Comparison of ENCODE assay signal across 16 mouse cellular contexts in genomic region chr11:81010766-81011165, GRCm38 (mm10).
DNase-seq lines count a peak whose midpoint lies in the region; ATAC-seq lines count a peak whose summit lies in the region.
"Had no signal": no experiment of that assay in that cellular context is flagged by ENCODE, and none has a peak within 500 bp of the region (broad histone marks: within the 10 kb centered on the region; RNA-seq: fewer than 3 reads in every experiment).

No protein-coding gene starts in this region.

- H3K9ac ChIP-seq in hindbrain, embryonic 13.5 days, result no peak overlapping the region
- no peak overlapping the region for H3K9ac ChIP-seq in hindbrain, embryonic 16.5 days (ENCODE audit: low read depth, low read length)
- H3K9ac ChIP-seq: forebrain, embryonic 15.5 days; heart, embryonic 13.5 days; hindbrain, embryonic 15.5 days had no signal

- H3K4me3 ChIP-seq in hindbrain, embryonic 13.5 days, result no peak overlapping the region
- no peak overlapping the region for H3K4me3 ChIP-seq in hindbrain, embryonic 16.5 days (ENCODE audit: low read length)
- H3K4me3 ChIP-seq: embryonic facial prominence, embryonic 10.5 days; forebrain, embryonic 15.5 days; heart, embryonic 13.5 days; hindbrain, embryonic 15.5 days had no signal

- peak overlapping the region; percentile 23; the same call in 1 of the 2 replicates for H3K27ac ChIP-seq in hindbrain, embryonic 13.5 days
- no peak overlapping the region for H3K27ac ChIP-seq in hindbrain, embryonic 16.5 days (ENCODE audit: low read depth, low read length)
- H3K27ac ChIP-seq: embryonic facial prominence, embryonic 10.5 days; forebrain, embryonic 15.5 days; heart, embryonic 13.5 days; hindbrain, embryonic 15.5 days had no signal

- peaks cover 16% of the 10 kb centered on the region; the same call in 1 of the 2 replicates for H3K4me1 ChIP-seq in hindbrain, embryonic 13.5 days (replicated peaks)
- no peaks in the 10 kb centered on the region for H3K4me1 ChIP-seq in hindbrain, embryonic 16.5 days (ENCODE audit: control insufficient read depth, insufficient read depth, low read depth, low read length)
- H3K4me1 ChIP-seq: embryonic facial prominence, embryonic 10.5 days; heart, embryonic 13.5 days had no signal

- H3K36me3 ChIP-seq in hindbrain, embryonic 13.5 days, result no peaks in the 10 kb centered on the region; the same call in 1 of the 2 replicates
- H3K36me3 ChIP-seq in hindbrain, embryonic 16.5 days (ENCODE audit: control insufficient read depth, insufficient read depth, low read length), result no peaks in the 10 kb centered on the region
- H3K36me3 ChIP-seq: embryonic facial prominence, embryonic 10.5 days; forebrain, embryonic 15.5 days; heart, embryonic 13.5 days; hindbrain, embryonic 15.5 days had no signal

- no peak for ATAC-seq in hindbrain, embryonic 13.5 days (ENCODE audit: low FRiP score)
- ATAC-seq in hindbrain, embryonic 16.5 days, result no peak
- ATAC-seq: forebrain, embryonic 15.5 days had no signal

- peak; percentile 31 for DNase-seq in left cerebral cortex, postnatal 4 days
- no peak for DNase-seq in left cerebral cortex, adult 8-10 months (ENCODE audit: low spot score in 2 of 2)
- peak; percentile 11 for DNase-seq in right cerebral cortex, postnatal 4 days
- no peak for DNase-seq in right cerebral cortex, adult 18-20 months
- DNase-seq: adrenal gland, adult 2 months; adrenal gland, postnatal 25 days; cerebellum, adult 8-10 months; gastrocnemius, postnatal 36 days; heart, adult 11 months; heart, postnatal 36 days had no signal

- intact Hi-C loops in left cerebral cortex, postnatal 4 days (cut with DNase I), result no loop called here

- H3K27me3 ChIP-seq in hindbrain, embryonic 13.5 days, result no peaks in the 10 kb centered on the region
- no peaks in the 10 kb centered on the region for H3K27me3 ChIP-seq in hindbrain, embryonic 16.5 days (replicated peaks; ENCODE audit: control insufficient read depth, insufficient read depth, low read length)
- H3K27me3 ChIP-seq: forebrain, embryonic 15.5 days; heart, embryonic 13.5 days; hindbrain, embryonic 15.5 days had no signal

- H3K4me2 ChIP-seq in hindbrain, embryonic 13.5 days, result no peak overlapping the region
- H3K4me2 ChIP-seq in hindbrain, embryonic 16.5 days (ENCODE audit: low read length), result no peak overlapping the region
- H3K4me2 ChIP-seq: forebrain, embryonic 15.5 days; heart, embryonic 13.5 days; hindbrain, embryonic 15.5 days had no signal

- WGBS in hindbrain, embryonic 13.5 days, result 65% methylated on average over 7 of the region's 7 CpGs
- WGBS in hindbrain, embryonic 16.5 days, result 59% methylated on average over 7 of the region's 7 CpGs

- H3K9me3 ChIP-seq in hindbrain, embryonic 13.5 days, result no peaks in the 10 kb centered on the region
- H3K9me3 ChIP-seq in hindbrain, embryonic 16.5 days (ENCODE audit: control insufficient read depth, low read length), result no peaks in the 10 kb centered on the region
- H3K9me3 ChIP-seq: forebrain, embryonic 15.5 days; heart, embryonic 13.5 days; hindbrain, embryonic 15.5 days had no signal

Comparison
In these comparisons a context has a peak if more than half of its experiments do, and no peak if none do; other contexts are left out.
1. DNase-seq: peak in left cerebral cortex, postnatal 4 days (single experiment) and right cerebral cortex, postnatal 4 days (single experiment); none in left cerebral cortex, adult 8-10 months (0 of 2) and right cerebral cortex, adult 18-20 months (single experiment).